Mouse (Mus musculus) activated CD4-positive, CD25-positive, alpha-beta regulatory T cell, adult 4 months (primary cell): ENCODE data around the gene Cdkal1. TPM values are rescaled to one million over a fixed set of nuclear protein-coding genes. Genes with fewer than 3 reads are reported as not detected.

ENCODE experiments used
- ATAC-seq: one replicate; pipeline ENCODE4 v1.8.0; 2017
- polyA plus RNA-seq, 2 experiments: library from polyadenylated mRNA; unstranded; fragments of 100-300 nt; shearing (Covaris generic); gene quantifications; one replicate each; pipeline ENCODE4 v1.2.1; 2017

Cdkal1 gene
- polyA plus RNA-seq, 2 experiments from 2014 or later = 28.7 to 40.9 TPM

DNA sequence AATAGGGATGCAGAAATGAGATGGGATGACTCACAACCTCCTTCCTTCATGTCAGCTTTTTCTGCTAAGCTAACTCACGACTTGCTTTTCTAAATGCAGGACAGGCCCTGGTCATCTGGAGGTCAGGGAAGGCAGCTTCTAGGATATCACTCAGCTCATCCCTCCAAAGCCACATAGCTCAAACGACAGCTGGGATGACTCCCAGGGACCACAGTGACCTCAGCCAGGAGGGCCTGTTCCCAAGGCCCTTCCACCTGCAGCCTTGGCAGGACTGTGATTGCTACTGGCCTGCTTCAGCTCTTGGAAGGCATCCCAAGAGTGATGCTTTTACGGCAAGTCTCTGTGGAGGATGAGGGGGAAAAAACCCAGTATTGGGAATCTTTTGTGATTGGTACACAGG lies 693.0 kb downstream of the Cdkal1 start:
- no peak for ATAC-seq

DNA sequence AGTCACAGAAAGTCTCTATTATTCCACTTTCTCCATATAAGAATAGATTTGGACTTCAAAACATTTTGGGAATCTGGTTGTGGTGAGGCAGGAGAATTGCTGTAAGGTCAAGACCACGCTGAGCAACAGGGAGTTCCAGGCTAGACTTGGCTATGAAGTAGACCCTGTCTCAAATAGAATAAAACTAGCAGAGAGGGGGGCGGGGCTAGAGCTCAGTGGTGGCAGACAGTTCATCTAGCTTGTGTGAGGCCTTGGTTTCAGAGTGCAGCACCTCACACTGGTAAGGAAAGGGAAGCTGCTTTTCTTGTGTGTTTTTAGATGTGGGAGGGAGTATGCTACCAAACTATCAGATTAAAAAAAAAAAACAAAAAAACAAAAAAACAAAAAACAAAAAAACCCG lies 694.0 kb downstream of the Cdkal1 start:
- no peak for ATAC-seq

DNA sequence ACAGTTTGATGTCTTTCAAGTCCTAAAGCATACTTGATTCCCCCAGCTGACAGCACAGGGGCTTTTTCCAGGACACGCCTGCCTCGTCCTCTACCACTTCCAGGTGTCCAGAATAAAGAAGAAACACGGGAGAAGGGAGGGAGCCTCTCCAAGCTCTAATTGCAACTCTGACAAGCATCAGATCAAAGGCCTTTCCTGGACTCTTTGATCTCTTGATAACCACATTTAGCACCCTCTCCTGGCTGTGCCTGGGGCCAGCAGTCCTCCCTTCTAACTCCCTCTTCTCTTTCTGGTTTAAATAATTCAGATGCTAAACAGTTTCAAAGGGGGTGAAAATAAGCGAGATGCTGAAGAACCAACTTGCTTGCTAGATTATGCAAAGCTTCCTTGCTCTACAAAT lies 698.8 kb downstream of the Cdkal1 start:
- ATAC-seq = no peak

DNA sequence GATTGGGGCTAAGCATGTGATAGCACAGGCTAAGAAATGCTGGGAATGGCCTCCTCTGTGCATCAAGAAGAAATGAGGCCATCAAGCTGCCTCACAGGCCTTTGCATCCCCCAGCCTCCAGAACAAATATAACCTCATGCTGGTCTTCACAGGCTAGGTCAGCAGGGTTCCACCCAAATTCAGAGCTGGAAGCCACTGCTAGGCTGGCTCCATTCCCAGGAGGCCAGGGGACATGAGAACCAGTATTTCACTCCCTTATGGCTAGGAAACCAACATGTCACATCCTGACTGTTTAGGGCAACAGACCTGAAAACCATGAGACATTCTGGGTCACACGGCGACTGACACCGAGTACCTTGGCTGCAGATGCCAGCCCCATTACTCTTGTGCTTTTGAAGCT lies 700.2 kb downstream of the Cdkal1 start:
- no peak for ATAC-seq

DNA sequence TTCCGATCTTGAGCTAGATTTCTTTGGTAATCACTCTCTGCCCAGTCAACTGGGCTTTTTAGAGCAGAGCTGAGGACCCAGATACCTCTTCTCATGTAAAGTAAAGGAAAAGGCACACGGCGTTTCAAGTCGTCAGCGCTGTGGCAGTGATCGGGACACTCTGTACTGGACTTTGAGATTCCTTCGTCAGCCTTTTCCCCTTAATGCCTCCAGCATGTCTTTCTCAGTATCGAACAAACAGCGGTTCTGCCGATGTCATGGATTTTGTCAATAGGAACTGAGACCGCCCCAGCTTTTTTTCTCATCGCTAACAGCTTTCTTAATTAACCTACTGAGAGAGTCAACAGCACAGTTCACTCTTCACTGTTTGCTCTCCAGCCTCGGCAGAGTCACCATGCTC lies 705.4 kb downstream of the Cdkal1 start:
- no peak for ATAC-seq

DNA sequence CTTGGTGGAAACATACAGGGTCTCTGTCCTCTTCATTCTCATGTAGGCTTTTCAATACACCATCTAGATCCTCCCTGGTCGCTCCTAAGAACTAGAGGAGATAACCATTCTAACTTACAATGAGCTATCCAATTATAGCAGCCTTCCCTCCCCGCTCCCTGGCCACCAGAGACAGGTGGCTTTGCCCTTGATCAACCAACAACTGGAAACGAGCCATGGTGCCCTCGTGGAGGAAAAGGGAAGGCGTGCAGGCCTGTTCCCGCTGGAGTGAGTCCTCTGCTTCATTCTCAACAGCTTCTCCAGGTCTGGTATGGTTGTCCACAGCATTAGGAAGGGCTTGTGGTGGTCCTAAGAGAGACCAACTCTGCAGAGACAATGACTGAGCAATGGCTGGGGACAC lies 706.1 kb downstream of the Cdkal1 start:
- ATAC-seq = no peak

DNA sequence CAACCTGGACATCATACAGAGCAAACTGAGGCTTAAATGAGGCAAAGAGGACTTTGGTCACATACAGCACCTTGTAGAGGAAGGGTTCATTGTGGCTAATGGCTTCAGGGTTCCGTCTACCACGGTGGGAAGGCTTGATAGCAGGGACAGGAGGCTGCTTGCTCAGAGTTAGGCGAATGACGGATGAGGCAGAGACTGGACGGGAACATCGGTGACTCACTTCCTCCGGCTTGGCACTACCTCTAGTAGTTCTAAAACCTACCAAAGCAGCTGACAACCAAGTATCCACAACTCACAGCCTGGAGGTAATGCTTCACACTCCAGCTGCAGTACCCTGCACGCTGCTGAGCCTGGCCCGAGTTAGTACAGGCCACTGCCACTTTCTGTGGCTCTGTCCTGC lies 706.9 kb downstream of the Cdkal1 start:
- no peak for ATAC-seq

Other genes with a start within 250 kb of the Cdkal1 start
- 1 to 10 TPM; 4.0 to 5.1 TPM for gene E2f3, start 130.4 kb upstream of the Cdkal1 start, polyA plus RNA-seq